Mouse (Mus musculus): Measurements from ENCODE around the gene Hoxc10.

The Hoxc10 gene

DNA sequence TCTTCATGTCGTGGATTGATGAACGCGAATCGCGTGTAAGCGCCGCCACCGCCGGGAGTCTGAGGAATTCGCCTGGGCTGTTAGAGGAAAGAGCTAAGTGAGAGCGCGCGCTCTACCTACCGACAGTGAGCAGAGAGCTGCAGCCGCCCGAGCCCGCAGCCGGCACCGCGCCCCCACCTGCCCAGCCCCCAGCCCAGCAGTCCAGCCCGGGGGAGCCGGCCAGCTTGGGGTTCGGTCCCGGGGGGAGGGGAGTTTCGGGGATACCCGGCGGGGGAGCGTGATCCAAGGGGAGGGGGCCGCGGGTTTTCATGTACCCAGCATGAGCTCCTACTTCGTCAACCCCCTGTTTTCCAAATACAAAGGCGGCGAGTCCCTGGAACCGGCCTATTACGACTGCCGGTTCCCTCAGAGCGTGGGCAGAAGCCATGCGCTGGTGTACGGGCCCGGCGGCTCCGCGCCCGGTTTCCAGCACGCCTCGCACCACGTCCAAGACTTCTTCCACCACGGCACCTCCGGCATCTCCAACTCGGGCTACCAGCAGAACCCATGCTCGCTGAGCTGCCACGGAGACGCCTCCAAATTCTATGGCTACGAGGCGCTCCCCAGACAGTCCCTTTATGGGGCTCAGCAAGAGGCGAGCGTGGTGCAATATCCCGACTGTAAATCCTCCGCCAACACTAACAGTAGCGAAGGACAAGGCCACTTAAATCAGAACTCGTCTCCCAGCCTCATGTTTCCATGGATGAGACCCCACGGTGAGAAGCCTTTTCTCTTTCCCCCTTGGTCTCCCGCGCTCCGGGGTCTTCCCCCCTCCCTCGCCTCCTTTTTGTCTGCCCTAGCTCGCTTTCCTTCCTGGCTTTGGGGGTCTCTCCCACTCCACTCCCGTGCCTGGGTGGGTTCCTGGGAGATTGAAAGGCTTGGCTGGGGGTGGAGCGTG, 24.1 kb downstream of the Hoxc10 start, which contains the start of gene Hoxc8:
TSS of gene Hoxc8 (plus strand) at position 147 of the 937 bp plus-strand sequence.
- no peak for DNase-seq (ENCODE audit: low spot score)

DNA sequence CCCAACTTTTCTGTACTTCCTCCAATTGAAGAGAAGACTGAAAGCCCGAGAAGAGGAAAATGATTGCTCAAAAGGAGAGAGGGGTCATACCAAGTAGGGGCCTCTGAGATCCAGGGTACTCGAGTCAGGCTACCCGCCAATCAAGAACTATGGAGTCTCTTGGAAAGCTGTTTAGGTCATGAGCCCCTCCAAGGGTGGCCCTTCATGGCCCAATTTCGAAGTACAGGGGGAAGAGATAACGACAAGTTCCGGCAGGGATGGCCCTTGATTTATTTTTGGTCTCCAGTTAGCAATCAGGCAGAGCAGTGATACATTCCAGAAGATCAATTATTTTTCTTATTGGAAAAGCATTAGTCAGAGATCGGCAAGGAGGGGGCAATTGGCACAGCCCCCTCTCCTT, 25.2 kb downstream of the Hoxc10 start:
- DNase-seq (ENCODE audit: low spot score) = no peak

DNA sequence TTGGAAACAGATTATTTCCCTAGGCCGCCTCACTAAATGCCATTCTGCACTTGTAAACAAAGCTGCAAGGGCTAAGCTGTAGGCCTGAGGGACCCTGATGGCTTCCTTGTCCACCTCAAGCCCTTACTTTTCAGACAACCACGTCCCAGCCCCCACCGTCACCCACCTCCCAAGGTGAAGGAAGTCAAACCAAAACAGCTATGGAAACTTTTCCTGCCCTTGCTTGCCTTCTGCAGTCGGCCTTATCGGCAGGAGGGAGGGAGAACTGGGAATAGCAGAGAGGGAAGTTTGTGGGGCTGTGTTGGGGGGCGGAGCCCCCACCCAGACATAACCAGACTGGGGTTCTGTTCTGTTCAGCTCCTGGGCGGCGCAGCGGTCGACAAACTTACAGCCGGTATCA, 25.6 kb downstream of the Hoxc10 start:
- no peak for DNase-seq (ENCODE audit: low spot score)

DNA sequence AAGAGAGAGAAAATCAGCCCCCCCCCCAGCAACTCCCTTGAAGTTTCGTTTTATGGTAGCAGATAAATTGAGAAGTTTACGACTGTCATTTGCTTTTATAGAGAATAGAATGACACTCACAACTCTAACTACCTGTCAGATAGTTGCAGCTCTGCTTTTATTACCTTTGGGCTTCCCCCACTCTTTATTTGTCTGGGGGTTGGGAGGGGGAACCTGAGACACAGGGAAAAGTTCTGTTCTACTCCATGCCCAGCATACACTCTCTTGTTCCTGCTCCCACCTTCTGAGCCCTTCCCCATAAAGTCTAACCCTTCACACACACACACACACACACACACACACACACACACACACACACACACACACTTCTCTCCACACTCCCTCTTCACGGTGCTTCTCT, 26.3 kb downstream of the Hoxc10 start:
- no peak for DNase-seq (ENCODE audit: low spot score)

DNA sequence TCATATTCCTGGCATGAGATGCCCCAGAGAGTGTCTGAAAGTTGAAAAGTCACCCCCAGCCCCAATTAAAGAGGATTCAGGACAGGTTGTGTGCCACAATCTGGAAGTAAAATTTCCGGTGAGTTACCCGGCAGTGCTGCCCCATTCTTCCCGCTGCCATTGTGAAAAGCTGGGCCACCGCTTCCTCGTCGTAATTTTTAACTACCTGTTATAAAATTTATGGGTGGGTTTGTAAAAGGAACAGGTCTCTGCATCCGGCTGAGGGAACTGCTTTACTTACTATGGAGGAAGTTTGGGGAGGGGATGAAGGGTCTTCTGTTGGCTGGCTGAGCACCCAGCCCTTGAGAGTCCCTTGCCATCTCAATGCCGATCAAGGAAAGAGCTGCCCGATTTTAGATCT, 30.0 kb downstream of the Hoxc10 start:
- no peak for DNase-seq (ENCODE audit: low spot score)

DNA sequence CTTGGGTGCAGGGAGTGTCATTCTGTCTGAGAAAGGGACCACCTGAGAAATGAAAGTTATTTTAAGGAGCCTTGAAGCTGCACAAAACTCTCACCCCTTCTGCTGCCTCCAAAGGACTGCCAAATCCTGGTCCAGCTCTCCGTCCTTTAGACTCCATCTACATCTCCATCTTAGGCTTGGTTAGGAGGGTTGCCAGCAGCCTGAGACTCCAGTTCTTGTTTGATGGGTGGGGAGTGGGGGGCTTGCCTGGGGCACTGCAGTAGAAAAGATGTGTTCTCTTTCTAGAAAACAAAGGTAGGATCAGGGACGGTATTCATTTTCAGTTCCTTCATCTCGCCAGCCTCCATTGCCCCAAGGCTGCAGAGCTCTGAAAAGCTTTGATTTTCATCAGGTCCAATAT, 30.8 kb downstream of the Hoxc10 start:
- DNase-seq (ENCODE audit: low spot score) = no peak

DNA sequence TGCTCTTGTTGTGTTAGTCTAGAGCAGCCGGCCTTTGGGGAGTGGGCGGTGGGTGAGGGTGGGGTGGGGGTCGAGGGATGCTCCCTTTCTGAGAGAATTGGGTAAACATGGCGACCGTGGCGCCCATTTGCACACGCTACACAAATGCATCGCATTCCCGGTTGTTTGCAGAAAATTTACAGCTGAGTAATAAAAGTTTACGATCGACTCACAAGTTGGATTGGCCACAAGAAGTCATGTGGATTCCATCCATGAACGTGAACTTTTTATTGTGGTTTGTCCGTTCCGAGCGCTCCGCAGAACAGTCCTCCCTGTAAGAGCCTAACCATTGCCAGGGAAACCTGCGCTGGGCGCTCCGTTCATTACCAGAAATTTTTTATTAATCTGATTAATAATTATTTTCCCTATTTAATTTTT, 31.4 kb downstream of the Hoxc10 start, which contains the start of gene Hoxc6:
TSS of gene Hoxc6 (plus strand) at position 319 of the 417 bp plus-strand sequence.
- DNase-seq (ENCODE audit: low spot score) = no peak

DNA sequence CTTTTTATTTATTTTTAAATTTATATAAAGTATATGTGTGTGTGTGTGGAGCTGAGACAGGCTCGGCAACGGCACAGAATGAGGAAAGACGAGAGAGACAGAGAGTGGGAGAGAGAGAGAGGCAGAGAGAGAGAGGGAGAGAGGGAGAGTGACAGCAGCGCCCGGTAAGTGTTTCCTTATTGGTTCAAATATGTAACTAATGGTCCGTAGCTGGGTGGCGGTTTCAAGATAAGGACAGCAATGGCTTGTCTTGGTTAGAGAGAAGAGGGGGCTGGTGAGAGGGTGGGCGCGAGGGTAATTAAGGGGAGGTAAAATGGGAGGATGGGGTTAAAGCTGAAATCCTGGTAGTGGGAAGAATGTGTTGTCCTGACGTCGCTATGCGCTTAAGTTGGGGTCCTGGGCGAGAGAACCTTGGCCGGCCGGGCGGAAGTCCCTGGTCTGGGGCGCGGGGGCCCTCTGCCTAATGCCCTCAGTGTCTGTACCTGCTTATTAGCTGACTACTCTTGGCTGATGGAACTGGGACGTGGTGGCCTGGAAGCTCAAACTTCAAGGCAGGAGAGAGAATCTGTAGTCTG, 32.1 kb downstream of the Hoxc10 start:
- no peak for DNase-seq (ENCODE audit: low spot score)

DNA sequence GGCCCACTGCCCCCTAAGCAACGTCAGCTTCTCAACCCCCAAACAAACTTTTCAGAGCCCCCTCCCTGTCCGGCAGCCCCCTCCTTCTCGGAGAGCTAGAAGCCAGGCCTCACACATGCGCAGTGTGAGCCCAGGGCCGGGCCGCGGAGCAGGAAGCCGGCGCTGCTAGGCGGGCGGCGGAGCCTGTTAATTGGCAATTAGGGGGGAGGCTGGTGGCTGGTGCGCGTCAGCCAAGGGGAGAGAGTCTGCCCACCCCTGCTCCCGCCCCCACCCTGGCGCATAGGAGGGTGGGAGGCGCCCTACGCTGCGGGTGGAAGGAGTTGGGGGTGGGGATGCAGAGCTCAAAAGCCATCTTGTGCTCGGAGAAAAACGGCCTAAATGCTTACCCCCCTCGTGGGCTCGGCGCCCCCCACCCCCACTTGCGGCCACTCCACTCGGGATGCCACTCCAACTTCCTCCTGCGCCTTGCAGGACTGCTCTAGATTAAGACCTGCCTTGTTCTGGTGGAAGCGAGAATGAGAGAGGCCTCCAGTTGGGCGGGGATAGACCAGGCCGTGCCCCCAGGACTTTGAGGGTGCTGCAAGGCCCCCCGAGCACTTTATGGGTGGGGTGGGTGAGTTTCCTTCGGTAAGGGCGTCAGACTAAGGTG, 32.7 kb downstream of the Hoxc10 start:
- DNase-seq (ENCODE audit: low spot score) = no peak

DNA sequence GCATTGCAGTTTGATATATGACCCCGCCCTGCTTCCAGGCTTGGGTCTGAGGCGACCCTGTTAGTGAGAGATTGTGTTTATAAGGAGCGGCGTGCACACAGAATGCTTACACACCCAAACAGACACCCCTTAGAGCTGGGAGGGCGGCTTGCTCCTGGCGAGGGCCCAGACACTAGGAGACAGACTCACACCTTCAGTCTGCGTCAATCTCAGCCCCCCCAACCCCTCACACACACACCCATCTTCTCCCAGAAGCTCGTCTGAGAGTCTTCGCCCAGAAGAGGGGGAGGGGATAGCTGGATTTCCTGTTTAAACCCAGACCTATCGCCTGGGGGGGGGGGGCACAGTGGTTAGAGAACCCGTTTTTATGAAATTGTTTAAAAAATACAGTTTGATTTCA, 33.4 kb downstream of the Hoxc10 start:
- DNase-seq (ENCODE audit: low spot score) = no peak

DNA sequence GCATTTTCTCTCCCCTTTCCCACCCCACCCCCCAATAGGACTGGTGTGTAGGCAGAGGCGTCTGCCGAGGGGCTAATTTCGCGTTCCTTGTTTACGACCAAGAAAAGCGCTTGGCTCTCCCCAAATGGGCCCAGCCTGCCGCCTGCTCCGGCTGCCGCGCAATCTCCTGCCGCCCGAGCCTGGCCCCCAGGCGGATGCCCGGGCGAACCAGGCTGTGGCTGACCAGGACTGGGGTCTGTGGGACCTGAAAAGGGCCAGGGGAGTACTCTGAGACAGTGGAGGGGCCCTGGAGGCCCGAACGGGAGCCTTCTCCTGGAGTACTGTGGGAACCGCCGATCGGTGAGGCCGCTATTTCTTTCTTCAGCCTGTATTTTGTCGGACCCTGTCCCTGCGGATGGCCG, 33.9 kb downstream of the Hoxc10 start:
- DNase-seq (ENCODE audit: low spot score) = no peak

DNA sequence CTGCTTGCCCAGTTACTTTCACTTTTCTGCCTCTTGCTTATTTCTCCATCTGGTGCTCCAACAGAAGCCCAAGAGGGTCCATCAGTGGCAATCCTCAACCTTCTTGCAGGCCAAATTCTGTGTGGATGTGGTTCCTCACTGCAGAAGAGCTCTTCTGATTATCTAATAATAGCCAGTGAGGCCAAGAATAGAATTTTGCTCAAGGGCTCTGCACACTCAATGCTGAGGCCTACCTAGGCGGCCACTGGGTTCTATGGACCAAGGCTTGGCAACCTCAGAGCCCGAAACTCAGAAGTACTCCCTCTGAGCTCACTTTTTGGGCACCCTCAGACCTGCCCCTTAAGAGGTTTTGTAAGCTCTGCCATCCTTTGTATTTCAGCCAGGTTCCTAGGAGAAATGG, 34.8 kb downstream of the Hoxc10 start:
- DNase-seq (ENCODE audit: low spot score) = no peak

DNA sequence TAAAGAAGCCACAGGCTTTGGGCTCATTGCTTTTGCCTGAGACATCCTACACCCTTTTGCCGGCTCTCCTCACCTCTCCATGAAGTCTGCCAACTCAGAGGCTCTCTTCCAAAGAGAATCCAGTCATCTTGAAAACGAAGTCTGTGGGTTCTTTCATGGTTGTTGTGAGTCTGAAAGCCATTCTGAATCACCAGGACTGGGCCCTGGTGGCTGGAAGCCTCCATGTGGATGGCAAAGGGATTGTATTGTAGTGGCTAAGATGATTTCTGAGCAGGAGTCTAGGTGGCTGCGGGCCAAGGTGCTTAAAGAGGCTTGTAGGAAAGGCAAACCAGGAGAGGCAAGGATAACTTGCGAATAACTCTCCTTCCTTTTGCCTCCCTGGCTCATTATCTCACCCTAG, 35.6 kb downstream of the Hoxc10 start:
- DNase-seq (ENCODE audit: low spot score) = no peak

DNA sequence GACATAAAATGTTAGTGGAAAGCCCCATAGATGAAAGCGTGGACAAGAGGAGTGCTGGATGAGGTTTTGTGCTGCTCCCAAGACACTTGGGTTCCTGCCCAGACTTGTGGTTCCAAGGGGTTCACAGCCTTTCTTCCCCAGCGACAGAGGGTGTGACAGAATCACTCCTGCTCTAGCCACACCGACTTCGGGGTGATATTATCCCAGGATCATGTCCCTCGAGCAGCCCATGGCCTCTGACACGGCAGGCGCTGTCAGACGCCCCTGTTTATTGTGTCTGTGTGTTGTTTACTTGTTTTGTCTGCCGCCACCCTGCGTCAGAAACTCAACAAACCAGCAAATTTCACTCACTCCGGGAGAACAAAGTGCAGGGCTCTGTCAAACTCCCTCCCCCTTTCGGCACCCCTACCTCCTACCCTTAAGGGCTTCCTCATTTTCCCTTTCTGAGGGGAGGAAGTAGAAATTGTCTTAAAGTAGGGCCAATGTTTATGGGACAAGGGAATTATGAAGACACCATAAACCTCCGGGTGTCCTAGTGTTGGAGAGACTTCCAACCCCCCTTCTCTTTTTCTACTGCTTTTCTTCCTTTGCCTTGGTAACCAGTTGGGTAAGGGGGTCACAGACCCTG, 36.3 kb downstream of the Hoxc10 start:
- DNase-seq (ENCODE audit: low spot score) = no peak

DNA sequence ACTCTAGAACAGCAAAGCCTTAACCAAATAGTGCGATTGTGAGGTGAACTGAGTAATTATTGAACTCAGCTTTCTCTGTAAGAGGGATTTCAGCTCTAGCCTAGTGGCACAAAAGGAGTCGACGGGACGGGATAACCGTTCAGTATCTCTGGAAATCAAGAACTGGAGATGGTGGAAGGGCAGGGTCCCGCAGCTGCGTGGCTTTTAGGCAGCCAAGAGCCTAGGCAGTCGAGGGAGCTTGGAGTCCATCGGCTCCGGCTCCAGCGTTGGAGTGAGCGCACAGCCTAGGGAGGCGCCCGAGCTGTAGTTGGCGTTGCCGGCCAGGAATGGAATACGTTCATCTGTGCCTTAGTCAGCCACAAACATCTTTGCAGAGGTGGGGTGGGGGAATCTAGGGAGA, 38.7 kb downstream of the Hoxc10 start:
- no peak for DNase-seq (ENCODE audit: low spot score)

DNA sequence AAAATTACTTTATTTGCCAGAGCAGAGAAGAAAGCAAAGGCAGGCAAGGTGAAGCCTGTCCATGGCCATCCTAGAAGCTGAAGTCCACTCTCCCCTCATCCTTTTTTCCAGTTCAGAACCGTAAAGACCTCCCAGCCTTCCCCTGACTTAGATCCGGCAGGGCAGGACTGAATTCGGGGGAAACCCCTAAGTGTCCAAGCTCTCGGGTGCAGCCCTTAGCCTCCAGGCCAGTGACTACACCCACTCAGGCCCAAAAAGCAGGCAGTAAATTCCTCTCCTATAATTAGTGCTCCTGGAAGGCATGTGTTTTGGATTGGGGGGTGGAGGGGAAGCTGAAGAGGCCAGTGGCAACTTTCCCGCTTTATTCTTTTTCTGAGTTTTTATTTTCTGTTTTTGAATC, 39.2 kb downstream of the Hoxc10 start:
- no peak for DNase-seq (ENCODE audit: low spot score)

DNA sequence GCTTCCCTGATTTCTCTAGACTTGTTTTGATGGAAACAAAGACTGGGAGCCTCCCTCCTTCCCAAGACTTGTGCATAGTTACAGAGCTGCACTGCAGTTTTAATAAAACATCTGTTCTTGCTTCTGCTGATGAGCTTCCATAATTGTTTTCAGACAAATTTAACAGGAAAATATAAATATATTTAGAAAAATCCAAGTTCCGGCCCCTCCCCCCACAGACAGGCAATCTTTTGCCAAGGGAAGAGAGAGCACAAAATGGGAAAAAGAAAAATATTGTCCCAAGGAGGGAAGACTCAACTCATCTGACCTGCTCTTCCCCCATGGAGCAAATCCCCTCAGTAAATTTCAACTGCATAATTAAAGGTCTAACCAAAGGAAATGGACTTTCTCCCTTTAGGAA, 39.7 kb downstream of the Hoxc10 start:
- no peak for DNase-seq (ENCODE audit: low spot score)

DNA sequence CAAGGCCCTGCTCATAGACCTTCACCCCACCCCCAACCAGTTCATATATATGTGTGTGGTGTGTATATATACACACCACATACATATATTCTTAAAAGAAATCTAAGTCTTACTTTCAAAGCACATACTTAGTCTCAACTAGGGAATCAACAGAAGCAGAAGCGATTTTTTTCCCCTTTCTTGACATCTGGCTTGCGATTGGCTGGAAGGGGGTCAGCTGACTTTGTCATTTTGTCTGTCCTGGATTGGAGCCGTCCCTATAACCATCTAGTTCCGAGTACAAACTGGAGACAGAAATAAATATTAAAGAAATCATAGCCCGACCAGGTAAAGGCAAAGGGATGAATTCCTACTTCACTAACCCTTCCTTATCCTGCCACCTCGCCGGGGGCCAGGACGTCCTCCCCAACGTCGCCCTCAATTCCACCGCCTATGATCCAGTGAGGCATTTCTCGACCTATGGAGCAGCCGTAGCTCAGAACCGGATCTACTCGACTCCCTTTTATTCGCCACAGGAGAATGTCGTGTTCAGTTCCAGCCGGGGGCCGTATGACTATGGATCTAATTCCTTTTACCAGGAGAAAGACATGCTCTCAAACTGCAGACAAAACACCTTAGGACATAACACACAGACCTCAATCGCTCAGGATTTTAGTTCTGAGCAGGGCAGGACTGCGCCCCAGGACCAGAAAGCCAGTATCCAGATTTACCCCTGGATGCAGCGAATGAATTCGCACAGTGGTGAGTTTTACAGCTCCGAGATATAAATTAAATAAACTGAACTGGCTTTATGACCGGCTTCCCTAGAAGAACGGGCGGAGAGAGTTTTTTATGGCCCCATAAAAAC, 42.9 kb downstream of the Hoxc10 start:
- no peak for DNase-seq (ENCODE audit: low spot score)

DNA sequence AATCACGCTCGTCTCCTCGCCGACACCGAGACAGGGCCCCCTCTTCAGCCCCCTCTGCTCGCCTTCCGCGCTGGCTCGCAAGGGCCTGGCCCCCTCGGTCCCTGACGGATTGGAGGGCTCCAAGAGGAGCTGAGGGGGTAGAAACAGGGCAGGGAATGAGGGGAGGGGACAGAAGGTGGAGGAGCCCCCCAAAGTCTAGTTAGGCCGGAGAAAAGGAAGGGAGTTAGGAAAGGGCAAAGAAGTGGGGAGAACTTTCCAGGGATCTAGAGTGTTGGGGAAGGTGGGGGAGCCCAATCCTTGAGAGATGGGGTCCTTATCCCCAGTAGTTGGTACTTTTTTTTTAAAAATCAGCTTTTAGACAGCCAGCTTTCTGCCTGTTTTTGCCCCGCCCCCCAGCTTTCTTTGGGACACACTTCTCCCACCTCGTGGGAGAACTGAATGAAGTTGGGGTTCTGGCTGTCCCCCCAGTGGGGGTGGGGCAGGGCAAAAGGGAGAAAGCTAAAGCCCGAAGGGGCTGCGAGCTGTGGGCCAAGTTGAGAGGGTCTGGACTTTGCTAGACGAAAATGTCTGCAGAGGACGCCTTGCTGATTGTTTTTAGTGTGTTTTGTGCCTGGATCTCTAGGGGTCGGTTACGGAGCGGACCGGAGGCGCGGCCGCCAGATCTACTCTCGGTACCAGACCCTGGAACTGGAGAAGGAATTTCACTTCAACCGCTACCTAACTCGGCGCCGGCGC, 43.7 kb downstream of the Hoxc10 start:
- no peak for DNase-seq (ENCODE audit: low spot score)

DNA sequence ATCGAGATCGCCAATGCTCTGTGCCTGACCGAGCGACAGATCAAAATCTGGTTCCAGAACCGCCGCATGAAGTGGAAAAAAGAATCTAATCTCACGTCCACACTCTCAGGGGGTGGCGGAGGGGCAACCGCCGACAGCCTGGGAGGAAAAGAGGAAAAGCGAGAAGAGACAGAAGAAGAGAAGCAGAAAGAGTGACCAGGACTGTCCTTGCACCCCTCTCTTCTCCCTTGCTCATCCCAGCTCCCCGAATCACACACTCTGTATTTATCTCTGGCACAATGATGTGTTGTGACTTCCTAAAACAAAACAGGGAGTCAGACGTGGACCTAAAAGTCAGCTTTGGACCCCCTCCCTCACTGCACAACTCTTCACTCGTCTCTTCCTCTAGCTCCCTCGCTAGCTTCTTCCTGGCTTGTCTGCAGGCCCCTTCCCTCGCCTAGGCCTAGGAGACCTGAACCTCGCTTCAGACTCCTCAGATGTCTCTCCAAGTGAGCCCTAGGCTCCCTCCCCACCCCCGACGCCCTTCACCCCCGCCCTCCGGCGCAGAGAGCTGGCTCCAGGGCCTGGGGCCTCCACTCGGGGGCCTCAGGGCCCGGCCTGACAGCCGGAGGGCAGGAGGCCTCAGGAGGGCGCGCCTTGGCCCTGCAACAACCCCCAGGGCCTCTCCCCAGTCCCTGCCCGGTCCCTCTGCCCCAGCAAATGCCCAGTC, 44.4 kb downstream of the Hoxc10 start:
- DNase-seq (ENCODE audit: low spot score) = no peak
